Mouse (Mus musculus) retina, embryonic 14.5 days (tissue): ENCODE data around the gene Sec14l4.

Experiments used
- DNase-seq: peaks from one replicate; pipeline ENCODE4 v3.0.0-alpha.2; 2015; ENCODE audit warnings: low spot score

The Sec14l4 gene

GRCm38 (mm10) chr11:4027561-4028334, 3.5 kb upstream of the Sec14l4 start:
- no peak for DNase-seq

- no peak for DNase-seq
Observed at GRCm38 (mm10) chr11:4029343-4029742, 1.9 kb upstream of the Sec14l4 start.

GRCm38 (mm10) chr11:4031961-4032360, 699 bp downstream of the Sec14l4 start:
- DNase-seq: no peak

GRCm38 (mm10) chr11:4033471-4033870, 2.2 kb downstream of the Sec14l4 start:
- no peak for DNase-seq

- DNase-seq: no peak
Observed at GRCm38 (mm10) chr11:4034169-4034568, 2.9 kb downstream of the Sec14l4 start.

GRCm38 (mm10) chr11:4035116-4035892, 4.0 kb downstream of the Sec14l4 start:
- no peak for DNase-seq

- DNase-seq: no peak
Observed at GRCm38 (mm10) chr11:4035916-4036315, 4.7 kb downstream of the Sec14l4 start.

- DNase-seq: no peak
Observed at GRCm38 (mm10) chr11:4036365-4037084, 5.3 kb downstream of the Sec14l4 start.

- DNase-seq: no peak
Observed at GRCm38 (mm10) chr11:4039951-4040350, 8.7 kb downstream of the Sec14l4 start.

GRCm38 (mm10) chr11:4041123-4041625, 9.9 kb downstream of the Sec14l4 start:
- no peak for DNase-seq

- no peak for DNase-seq
Observed at GRCm38 (mm10) chr11:4043081-4043480, 11.8 kb downstream of the Sec14l4 start.

GRCm38 (mm10) chr11:4046526-4046925, 15.3 kb downstream of the Sec14l4 start:
- DNase-seq: no peak

GRCm38 (mm10) chr11:4047766-4048165, 16.5 kb downstream of the Sec14l4 start:
- DNase-seq: no peak

- no peak for DNase-seq
Observed at GRCm38 (mm10) chr11:4048438-4048837, 17.2 kb downstream of the Sec14l4 start.

GRCm38 (mm10) chr11:4053586-4053985, 22.3 kb downstream of the Sec14l4 start:
- peak; percentile 86 for DNase-seq

- DNase-seq: no peak
Observed at GRCm38 (mm10) chr11:4060866-4061575, 29.8 kb downstream of the Sec14l4 start.

GRCm38 (mm10) chr11:4062523-4062922, 31.3 kb downstream of the Sec14l4 start:
- no peak for DNase-seq

GRCm38 (mm10) chr11:4062981-4063380, 31.7 kb downstream of the Sec14l4 start:
- no peak for DNase-seq

- DNase-seq: no peak
Observed at GRCm38 (mm10) chr11:4064627-4065122, 33.4 kb downstream of the Sec14l4 start, which contains the start of gene Sec14l3. Sec14l3 (plus strand) TSS chr11:4064841.

- no peak for DNase-seq
Observed at GRCm38 (mm10) chr11:4069664-4070063, 38.4 kb downstream of the Sec14l4 start.

- DNase-seq: peak; percentile 75
Observed at GRCm38 (mm10) chr11:4076633-4077032, 45.4 kb downstream of the Sec14l4 start.
